Mouse (Mus musculus) embryonic facial prominence, embryonic 10.5 days (tissue): ENCODE results near the gene Lhpp. TPM values are rescaled to one million over a fixed set of nuclear protein-coding genes. Genes with fewer than 3 reads are reported as not detected.

Experiments used
- DNase-seq: peaks from one replicate; pipeline ENCODE4 v3.0.0-alpha.2; 2017; ENCODE audit warnings: low spot score
- H3K27ac ChIP-seq: fragments of 300-500 bp; sonication (generic); replicated peaks from 2 replicates; pipeline ENCODE4 v1.5.1; 2016; ENCODE audit warnings: mild to moderate bottlenecking
- H3K27me3 ChIP-seq: fragments of 300-500 bp; sonication (generic); replicated peaks from 2 replicates; pipeline ENCODE4 v1.6.1; 2016; ENCODE audit warnings: low read depth, mild to moderate bottlenecking; ENCODE audit not compliant: poor library complexity, severe bottlenecking
- H3K36me3 ChIP-seq: fragments of 300-500 bp; sonication (generic); replicated peaks from 2 replicates; pipeline ENCODE4 v1.6.1; 2016; ENCODE audit warnings: mild to moderate bottlenecking, moderate library complexity
- H3K4me1 ChIP-seq: fragments of 300-500 bp; sonication (generic); 2 replicates; pipeline ENCODE4 v1.6.1; 2016
- H3K4me3 ChIP-seq: fragments of 300-500 bp; sonication (generic); 2 replicates; pipeline ENCODE4 v1.5.1; 2016; ENCODE audit warnings: mild to moderate bottlenecking, moderate library complexity
- H3K9me3 ChIP-seq: fragments of 300-500 bp; sonication (generic); 2 replicates; pipeline ENCODE4 v1.6.1; 2016; ENCODE audit warnings: mild to moderate bottlenecking
- WGBS: fragments of 180-500 bp; shearing (Covaris S2); methylation state at CpG from one replicate; pipeline ENCODE4 v1.1.7; 2016; 5-methylcytosine and 5-hydroxymethylcytosine counted together
- polyA plus RNA-seq: library from polyadenylated mRNA; unstranded; fragments of >200 nt; fragmentation: Nextera tagmentation; extraction: Ambion mirVana; gene quantifications from 2 replicates; pipeline ENCODE4 v1.2.1, GENCODE M21; 2016

Gene Lhpp
- polyA plus RNA-seq, 1 experiment from 2014 or later, result 15.5 TPM

DNA sequence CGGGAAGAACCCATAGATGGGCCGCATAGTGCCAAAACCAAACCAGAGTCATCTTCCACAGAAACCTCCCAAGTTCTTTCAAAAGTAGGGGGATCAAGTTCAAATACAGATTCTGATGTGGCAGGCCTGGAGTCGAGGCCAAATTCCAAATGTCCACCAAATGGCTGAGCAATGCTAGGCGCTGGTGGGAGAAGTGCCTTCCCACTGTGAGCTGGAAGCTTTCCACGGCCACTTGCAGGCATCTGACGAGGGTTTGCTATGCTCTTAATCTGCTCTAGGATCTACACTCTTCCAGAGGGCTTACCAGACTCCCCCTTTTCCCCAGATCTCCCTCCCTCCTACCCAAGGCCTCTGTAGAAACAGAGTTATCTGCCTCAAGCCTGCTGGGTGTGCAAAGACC lies 136.7 kb downstream of the Lhpp start:
- H3K4me3 ChIP-seq, result no peak overlapping the region
- no peak overlapping the region for H3K27ac ChIP-seq
- DNase-seq, result no peak
- no peaks in the 10 kb centered on the region for H3K9me3 ChIP-seq
- H3K4me1 ChIP-seq, result peaks cover 6% of the 10 kb centered on the region; the same call in 1 of the 2 replicates
- H3K27me3 ChIP-seq, result no peaks in the 10 kb centered on the region
- WGBS, result 88% methylated on average over 6 of the region's 6 CpGs
- peaks cover 65% of the 10 kb centered on the region for H3K36me3 ChIP-seq

DNA sequence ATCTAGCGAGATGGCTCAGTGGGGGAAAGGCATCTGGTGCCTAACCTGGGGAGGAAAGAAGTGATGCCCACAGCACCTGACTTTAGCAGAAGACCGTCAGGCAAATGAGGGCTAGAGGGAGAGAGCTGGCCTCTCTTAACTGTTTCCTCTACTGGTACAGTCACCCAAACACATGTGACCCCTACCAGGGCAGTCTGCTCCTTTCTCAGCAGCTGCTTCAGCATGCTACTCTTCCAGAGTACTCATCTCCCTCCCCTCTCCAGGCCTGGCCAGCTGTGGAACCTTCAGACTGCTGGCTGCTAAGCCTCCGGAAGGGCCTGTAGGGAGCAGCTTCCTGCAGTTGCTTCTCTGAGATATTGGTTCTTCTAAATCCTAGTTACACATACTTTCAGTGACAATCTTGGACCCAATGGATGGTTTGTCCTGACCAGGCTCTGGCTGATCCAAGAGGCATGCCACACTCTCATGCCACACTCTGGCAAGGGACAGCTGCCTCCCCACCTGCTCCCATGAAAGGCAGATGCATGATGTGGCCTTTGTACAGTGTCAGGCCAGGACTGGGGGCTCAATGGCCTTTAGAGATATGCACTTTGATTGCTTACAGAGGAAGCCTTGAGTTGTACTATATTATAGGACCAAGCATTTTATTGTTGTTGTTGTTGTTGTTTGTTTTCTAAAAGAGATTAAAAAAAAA lies 137.8 kb downstream of the Lhpp start:
- H3K9me3 ChIP-seq, result no peaks in the 10 kb centered on the region
- H3K27ac ChIP-seq, result no peak overlapping the region
- H3K4me1 ChIP-seq, result peaks cover 9% of the 10 kb centered on the region; the same call in 1 of the 2 replicates
- 83% methylated on average over 3 of the region's 3 CpGs for WGBS
- H3K36me3 ChIP-seq, result peaks cover 67% of the 10 kb centered on the region
- no peak overlapping the region for H3K4me3 ChIP-seq
- no peaks in the 10 kb centered on the region for H3K27me3 ChIP-seq
- DNase-seq, result no peak

DNA sequence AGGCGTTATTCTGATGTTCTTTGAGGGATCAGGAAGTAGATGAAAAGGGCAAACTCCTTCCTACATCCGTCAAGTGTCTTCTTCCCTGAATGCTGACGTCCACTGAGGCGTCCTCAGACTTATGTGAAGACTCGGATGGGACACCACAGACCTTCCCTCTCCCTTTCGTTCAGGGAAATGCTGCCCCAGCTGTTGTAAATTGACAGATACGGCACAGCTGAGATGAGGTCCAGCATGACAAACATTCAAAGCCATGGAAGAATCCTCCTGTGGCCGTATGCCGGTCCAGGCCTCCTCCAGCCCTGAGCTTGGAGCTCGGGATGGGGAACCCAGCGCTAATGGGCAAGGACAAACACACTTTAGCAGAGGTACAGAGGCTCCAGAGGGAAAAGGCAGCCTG lies 139.1 kb downstream of the Lhpp start:
- H3K36me3 ChIP-seq, result peaks cover 72% of the 10 kb centered on the region
- WGBS, result 92% methylated on average over 11 of the region's 11 CpGs

DNA sequence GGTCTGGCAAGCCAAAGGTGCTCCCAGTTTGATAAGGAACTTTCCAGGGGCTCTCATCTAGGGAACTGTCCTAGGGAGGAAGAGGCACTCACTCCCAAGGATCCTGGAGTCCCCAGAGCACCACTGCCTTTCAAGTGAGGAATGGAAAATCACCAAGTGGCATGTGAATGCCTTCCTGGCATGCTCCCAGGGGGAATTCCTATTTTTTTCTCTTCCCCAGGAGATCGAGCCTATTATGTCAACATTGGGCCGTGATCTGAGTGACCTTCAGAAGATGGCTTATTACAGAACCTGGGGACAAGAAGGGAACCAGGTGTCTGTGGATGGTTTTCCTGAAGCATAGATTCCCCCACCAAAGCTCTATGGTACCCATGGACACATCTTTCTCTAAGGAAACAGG lies 141.3 kb downstream of the Lhpp start:
- peaks cover 64% of the 10 kb centered on the region for H3K36me3 ChIP-seq
- 0 out of 2 replicates have a peak overlapping the region, but pooled peaks have one; percentile 6 for H3K27ac ChIP-seq
- WGBS, result 82% methylated on average over 2 of the region's 2 CpGs
- no peak for DNase-seq
- H3K9me3 ChIP-seq, result no peaks in the 10 kb centered on the region
- H3K27me3 ChIP-seq, result no peaks in the 10 kb centered on the region
- no peak overlapping the region for H3K4me3 ChIP-seq
- H3K4me1 ChIP-seq, result peaks cover 23% of the 10 kb centered on the region

More for the DNA sequence above, 139.1 kb downstream of the Lhpp start:
- no peak overlapping the region for H3K27ac ChIP-seq
- no peaks in the 10 kb centered on the region for H3K27me3 ChIP-seq
- H3K9me3 ChIP-seq, result no peaks in the 10 kb centered on the region
- H3K4me1 ChIP-seq, result peaks cover 21% of the 10 kb centered on the region
- no peak for DNase-seq
- H3K4me3 ChIP-seq, result no peak overlapping the region

DNA sequence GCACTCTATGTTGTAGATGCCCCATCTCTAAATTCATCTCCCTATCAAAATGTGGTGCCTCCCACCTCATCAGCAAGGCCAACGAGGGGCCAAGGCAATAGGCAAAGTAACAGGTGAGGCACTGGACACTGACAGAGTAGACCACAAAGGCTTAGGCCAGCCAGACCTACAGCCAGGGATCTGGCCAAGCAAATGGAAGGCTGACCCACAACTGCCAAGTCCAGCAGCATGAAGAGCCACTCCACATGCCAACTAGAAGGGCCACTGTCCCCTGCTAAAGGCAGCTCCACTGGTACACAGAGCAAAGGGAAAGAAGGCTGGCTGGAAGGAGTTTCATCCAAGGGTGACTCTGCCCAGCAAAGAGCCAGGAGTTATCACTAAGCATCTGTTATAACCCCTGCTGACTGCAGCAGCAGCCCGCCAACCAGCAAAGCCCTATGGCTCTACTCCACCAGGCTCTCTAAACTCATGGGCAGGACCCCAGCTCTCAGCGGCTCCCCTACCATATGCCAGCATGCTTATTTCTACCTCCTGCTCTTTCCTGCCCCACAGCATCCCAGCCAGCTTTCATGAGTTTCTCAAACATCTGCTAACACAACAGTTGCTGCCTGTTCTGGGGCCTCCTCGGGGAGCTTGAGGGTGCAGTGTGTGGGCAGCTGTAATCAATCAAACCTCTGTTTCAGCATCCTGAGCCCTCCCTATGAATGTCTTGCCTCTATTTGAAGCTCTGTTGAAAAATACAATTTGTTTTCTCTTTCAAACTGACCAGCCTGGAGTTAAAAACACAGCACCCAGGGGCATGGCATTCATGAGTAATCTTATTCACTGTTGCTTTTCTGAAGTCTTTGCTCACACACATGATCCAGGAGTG lies 143.3 kb downstream of the Lhpp start:
- H3K27ac ChIP-seq, result peak overlapping the region; percentile 74
- peak; percentile 57 for DNase-seq
- H3K27me3 ChIP-seq, result no peaks in the 10 kb centered on the region
- 54% methylated on average over 4 of the region's 4 CpGs for WGBS
- H3K4me3 ChIP-seq, result no peak overlapping the region; the same call in 1 of the 2 replicates
- peaks cover 65% of the 10 kb centered on the region for H3K36me3 ChIP-seq
- peaks cover 23% of the 10 kb centered on the region for H3K4me1 ChIP-seq
- no peaks in the 10 kb centered on the region for H3K9me3 ChIP-seq

DNA sequence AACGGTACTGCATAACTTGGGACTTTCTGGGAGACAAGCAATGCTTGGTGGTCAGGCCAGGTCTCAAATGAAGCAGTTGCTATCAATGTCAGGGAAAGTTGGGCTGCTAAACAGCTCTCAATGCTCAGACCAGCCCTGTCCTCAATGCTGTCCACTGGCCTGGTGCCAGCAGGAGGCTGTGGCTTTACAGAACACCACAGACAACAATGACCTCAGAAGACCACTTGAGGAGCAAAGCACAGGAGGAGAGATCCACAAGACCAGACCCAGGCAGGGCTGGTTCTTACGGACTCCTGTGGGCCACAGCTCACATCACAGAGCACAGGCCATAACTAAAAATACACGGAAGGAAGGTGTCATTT lies 143.9 kb downstream of the Lhpp start:
- H3K4me1 ChIP-seq, result peaks cover 23% of the 10 kb centered on the region
- 54% methylated on average over 3 of the region's 3 CpGs for WGBS
- H3K27ac ChIP-seq, result peak overlapping the region; percentile 74
- peaks cover 65% of the 10 kb centered on the region for H3K36me3 ChIP-seq
- H3K27me3 ChIP-seq, result no peaks in the 10 kb centered on the region
- no peak overlapping the region for H3K4me3 ChIP-seq
- DNase-seq, result no peak
- no peaks in the 10 kb centered on the region for H3K9me3 ChIP-seq

Other genes starting within 250 kb of the Lhpp start
- gene Oat, start 34.2 kb upstream of the Lhpp start, polyA plus RNA-seq, result 121 and 127 TPM in 2 replicates
- gene Nkx1-2, start 11.0 kb upstream of the Lhpp start, polyA plus RNA-seq, result 0.15 and 0.19 TPM in 2 replicates
- gene Fam53b, start 203.2 kb downstream of the Lhpp start, polyA plus RNA-seq, result 29.4 and 29.9 TPM in 2 replicates
- 71.0 and 72.1 TPM in 2 replicates for gene Eef1akmt2, start 242.0 kb downstream of the Lhpp start, polyA plus RNA-seq
- 32.1 and 34.3 TPM in 2 replicates for gene Abraxas2, start 248.6 kb downstream of the Lhpp start, polyA plus RNA-seq